Mouse (Mus musculus) cerebellum, adult 8-10 months (tissue): ENCODE measurements around the gene Ndufab1.
"Not testable (repeated sequence)": the region's sequence is repeated elsewhere in the genome, so short reads cannot be mapped to it uniquely, and the experiment has no call there.

ENCODE experiments used
- DNase-seq: peaks from one replicate; pipeline ENCODE4 v3.0.0; 2022

Ndufab1 gene

GRCm38 (mm10) chr7:122101747-122102244, at the start of gene Ndufab1:
TSS of gene Ndufab1 (minus strand) at chr7:122101886.
- peak; percentile 83 for DNase-seq

- no peak for DNase-seq
Measured at GRCm38 (mm10) chr7:122140991-122141390, 39.3 kb upstream of the Ndufab1 start.

- DNase-seq = no peak
Measured at GRCm38 (mm10) chr7:122138190-122138589, 36.5 kb upstream of the Ndufab1 start.

GRCm38 (mm10) chr7:122137071-122137470, 35.4 kb upstream of the Ndufab1 start:
- DNase-seq = no peak

- DNase-seq = no peak
Measured at GRCm38 (mm10) chr7:122135070-122135469, 33.4 kb upstream of the Ndufab1 start.

GRCm38 (mm10) chr7:122133338-122133625, 31.6 kb upstream of the Ndufab1 start:
- DNase-seq = no peak

GRCm38 (mm10) chr7:122132497-122133337, 31.0 kb upstream of the Ndufab1 start, which contains the start of the genes Palb2 and Dctn5:
TSS of gene Palb2 (minus strand) at chr7:122132985.
TSS of gene Dctn5 (plus strand) at chr7:122133041.
- peak; percentile 96 for DNase-seq

- DNase-seq = no peak
Measured at GRCm38 (mm10) chr7:122131834-122132233, 30.1 kb upstream of the Ndufab1 start.

GRCm38 (mm10) chr7:122126946-122127345, 25.3 kb upstream of the Ndufab1 start:
- no peak for DNase-seq

- DNase-seq = no peak
Measured at GRCm38 (mm10) chr7:122125636-122126035, 23.9 kb upstream of the Ndufab1 start.

- DNase-seq = no peak
Measured at GRCm38 (mm10) chr7:122123518-122123917, 21.8 kb upstream of the Ndufab1 start.

GRCm38 (mm10) chr7:122108206-122108605, 6.5 kb upstream of the Ndufab1 start:
- DNase-seq = no peak

GRCm38 (mm10) chr7:122101014-122101746, 506 bp downstream of the Ndufab1 start:
- not testable (repeated sequence) for DNase-seq

GRCm38 (mm10) chr7:122099222-122099621, 2.5 kb downstream of the Ndufab1 start:
- peak; percentile 37 for DNase-seq

- no peak for DNase-seq
Measured at GRCm38 (mm10) chr7:122098009-122098408, 3.7 kb downstream of the Ndufab1 start.

GRCm38 (mm10) chr7:122094564-122095330, 6.9 kb downstream of the Ndufab1 start:
- DNase-seq = no peak

- no peak for DNase-seq
Measured at GRCm38 (mm10) chr7:122087195-122087982, 14.3 kb downstream of the Ndufab1 start.

GRCm38 (mm10) chr7:122081071-122081470, 20.6 kb downstream of the Ndufab1 start:
- DNase-seq = no peak

- DNase-seq = no peak
Measured at GRCm38 (mm10) chr7:122079798-122080554, 21.7 kb downstream of the Ndufab1 start.

GRCm38 (mm10) chr7:122074374-122074773, 27.3 kb downstream of the Ndufab1 start:
- no peak for DNase-seq
